Mouse (Mus musculus) left cerebral cortex, postnatal 10 days (tissue): Measurements from ENCODE around the gene Cela3a. TPM values are rescaled to one million over a fixed set of nuclear protein-coding genes. Genes with fewer than 3 reads are reported as not detected.
"Not testable (repeated sequence)": the region's sequence is repeated elsewhere in the genome, so short reads cannot be mapped to it uniquely, and the experiment has no call there.

ENCODE experiments used
- DNase-seq, 2 experiments: peaks; one replicate each; pipeline ENCODE4 v3.0.0; 2021 to 2022; ENCODE audit warnings: low spot score in 2 of 2, mixed read lengths in 1 of 2; ENCODE audit errors: extremely low spot score in 1 of 2
- intact Hi-C: fragments of 180-260 bp; cut with DNase I; formaldehyde crosslinking; loops from one replicate; pipeline ENCODE4 v1.15.1; 2025
- total RNA-seq, 2 experiments: library from RNA; stranded (reverse); gene quantifications; 2 replicates each; pipeline ENCODE4 v1.2.3; 2021

Gene Cela3a
- total RNA-seq, 2 experiments from 2014 or later = not detected

DNA sequence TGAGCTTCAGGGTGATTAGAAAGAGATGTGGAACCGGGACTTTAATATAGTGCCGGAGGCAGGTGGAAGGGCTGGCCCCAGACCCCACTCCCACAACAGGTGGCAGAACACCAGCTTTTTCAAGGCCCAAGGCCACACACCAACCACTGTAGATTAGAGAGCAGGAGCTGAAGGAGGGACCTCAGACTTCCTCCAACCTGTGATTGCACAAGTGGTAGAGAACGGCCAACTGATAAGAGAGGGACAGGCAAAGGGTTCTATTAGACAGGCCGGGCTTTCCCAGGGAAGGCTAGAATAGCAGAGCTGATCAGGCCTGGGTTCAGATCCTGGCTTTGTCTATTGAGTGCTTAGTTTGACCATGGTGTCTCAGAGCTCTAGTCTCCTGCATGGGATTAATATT lies 20.9 kb upstream of the Cela3a start, which contains the start of gene Cela3b:
Cela3b (minus strand) TSS at position 39 of the 400 bp plus-strand sequence.
- intact Hi-C loops = no loop called here
- no peak for DNase-seq

DNA sequence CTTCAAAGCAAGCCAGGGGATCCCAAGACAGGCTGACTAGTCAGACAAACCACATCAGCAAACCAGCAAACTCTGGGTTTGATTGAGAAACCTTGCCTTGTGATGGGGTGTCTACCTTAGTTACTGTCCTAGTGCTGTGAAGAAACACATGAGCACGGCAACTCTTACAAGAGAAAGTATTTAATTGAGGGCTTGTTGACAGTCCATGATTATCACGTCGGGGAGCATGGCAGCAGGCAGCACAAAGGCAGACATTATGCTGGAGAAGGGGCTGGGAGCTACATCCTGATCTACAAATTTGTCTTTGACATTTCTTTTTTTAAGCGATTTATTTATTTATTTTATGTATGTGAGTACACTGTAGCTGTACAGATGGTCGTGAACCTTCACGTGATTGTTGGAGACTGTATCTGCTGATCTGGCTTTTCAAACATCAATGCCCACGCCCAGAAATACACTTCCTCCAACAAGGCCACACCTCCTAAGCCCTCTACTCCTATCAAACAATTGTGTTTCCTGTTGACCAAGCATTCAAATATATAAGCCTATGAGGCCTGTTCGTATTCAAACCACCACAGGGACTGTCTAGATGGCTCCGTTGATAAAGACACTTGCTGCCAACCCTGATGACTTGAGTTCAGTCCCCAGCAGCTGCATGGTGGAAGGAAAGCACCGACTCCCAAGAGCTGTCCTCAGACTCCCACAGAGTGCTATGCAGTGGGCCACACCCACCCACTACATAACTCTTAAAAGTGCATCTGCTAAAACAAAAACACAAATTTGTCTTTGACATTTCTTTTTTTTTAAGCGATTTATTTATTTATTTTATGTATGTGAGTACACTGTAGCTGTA lies 8.3 kb upstream of the Cela3a start:
- no peak for DNase-seq
- intact Hi-C loops = no loop called here

DNA sequence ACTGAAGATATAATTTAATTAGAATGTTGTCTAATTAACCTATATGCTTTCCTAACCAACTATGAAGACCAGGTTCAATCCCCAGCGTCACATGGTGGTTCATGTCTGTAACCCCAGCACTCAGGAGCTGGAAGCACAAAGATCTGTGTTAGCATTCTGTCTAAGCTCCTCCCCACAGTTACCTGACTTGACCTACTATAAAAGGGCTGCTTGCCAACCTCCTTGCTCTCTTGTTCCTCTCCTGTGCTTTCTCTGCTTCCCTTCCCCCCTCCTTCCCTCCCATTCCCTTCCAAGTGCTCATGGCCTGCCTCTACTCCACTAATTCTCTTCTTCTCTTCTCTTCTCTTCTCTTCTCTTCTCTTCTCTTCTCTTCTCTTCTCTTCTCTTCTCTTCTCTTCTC lies 5.3 kb upstream of the Cela3a start:
- intact Hi-C loops = no loop called here
- no peak for DNase-seq

- DNase-seq, intact Hi-C loops: not testable (repeated sequence)
Measured at GRCm38 (mm10) chr4:137412185-137412709, 2.7 kb upstream of the Cela3a start.

- intact Hi-C loops = no loop called here
- DNase-seq = no peak
Measured at GRCm38 (mm10) chr4:137405571-137405970, 4.0 kb downstream of the Cela3a start.

GRCm38 (mm10) chr4:137396641-137397525 lies 12.7 kb downstream of the Cela3a start:
- DNase-seq = peak in 1 of 2 experiments; percentile 60
- intact Hi-C loops = no loop called here

GRCm38 (mm10) chr4:137393378-137394135 lies 16.0 kb downstream of the Cela3a start:
- intact Hi-C loops = no loop called here
- DNase-seq = peak in 1 of 2 experiments; percentile 56

DNA sequence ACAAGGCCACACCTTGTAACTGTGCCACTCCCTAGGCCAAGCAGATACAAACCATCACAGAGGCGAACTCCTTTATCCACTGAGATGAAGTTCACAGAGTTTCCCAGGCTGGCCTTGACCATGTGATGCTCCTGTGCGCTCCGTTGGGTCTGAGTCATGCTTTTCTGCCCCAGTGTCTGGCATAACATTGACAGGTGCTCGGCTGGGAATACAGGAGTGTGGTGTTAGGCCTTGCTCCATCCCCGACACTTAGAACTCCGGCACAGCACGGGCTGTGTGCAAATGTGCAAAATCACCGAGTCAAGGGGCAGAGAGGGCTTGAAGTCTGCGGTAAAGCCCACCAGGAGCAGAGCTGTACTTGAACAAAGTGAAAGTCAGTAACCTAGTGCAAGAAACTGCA lies 16.7 kb downstream of the Cela3a start:
- DNase-seq = no peak
- intact Hi-C loops = no loop called here

DNA sequence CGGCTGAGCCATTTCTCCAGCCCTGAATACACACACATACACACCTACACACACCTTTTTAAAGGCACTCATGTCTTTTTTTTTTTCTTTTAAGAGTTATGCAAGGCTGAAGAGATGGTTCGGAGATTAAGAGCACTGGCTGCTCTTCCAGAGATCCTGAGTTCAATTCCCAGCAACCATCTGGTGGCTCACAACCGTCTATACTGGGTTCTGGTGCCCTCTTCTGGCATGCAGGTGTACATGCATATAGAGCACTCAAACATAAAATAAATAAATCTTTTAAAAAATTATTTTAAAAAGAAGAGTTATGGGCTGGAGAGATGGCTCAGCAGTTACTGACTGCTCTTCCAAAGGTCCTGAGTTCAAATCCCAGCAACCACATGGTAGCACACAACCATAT lies 18.3 kb downstream of the Cela3a start:
- intact Hi-C loops = no loop called here
- DNase-seq = no peak

- DNase-seq = no peak
- intact Hi-C loops = no loop called here
Measured at GRCm38 (mm10) chr4:137390196-137390595, 19.4 kb downstream of the Cela3a start.

- DNase-seq = no peak
- intact Hi-C loops = no loop called here
Measured at GRCm38 (mm10) chr4:137388983-137389382, 20.6 kb downstream of the Cela3a start.

DNA sequence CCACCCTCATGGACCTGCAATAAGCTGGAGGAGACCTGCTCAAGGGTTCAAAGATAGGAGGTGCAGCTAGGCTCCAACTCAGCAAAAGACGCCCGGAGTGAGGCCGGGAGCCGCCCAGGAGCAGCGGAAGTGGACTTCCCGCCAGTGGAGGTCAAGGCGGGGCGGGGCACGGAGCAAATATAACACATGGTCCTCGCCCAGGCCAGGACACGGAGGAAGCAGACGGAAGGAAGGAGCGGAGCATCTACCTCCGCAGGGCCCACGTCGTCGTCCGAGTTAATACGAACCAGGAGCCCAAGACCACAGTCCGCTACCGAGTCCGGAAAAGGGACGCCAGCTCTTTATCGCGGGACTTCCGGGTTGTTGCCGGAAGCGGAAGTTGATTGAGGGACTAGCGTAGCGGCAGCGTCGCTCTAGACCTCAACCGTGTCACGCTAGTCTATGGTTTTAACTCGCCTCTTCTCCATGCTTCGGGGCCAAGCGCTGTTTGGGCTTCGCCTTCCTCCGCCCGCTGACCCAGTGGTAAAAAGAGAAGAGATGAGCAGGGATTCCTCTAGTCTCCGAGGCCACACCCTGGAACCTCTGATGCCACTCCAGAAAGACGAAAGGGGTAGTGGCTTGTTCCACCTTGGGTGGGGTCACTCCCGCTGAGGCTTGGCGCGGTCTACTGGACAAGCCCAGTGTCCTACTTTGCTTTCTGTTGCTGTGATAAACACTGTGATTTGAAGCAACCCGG lies 21.4 kb downstream of the Cela3a start:
- DNase-seq = peak; percentile 82 to 90
- intact Hi-C loops = no loop called here

DNA sequence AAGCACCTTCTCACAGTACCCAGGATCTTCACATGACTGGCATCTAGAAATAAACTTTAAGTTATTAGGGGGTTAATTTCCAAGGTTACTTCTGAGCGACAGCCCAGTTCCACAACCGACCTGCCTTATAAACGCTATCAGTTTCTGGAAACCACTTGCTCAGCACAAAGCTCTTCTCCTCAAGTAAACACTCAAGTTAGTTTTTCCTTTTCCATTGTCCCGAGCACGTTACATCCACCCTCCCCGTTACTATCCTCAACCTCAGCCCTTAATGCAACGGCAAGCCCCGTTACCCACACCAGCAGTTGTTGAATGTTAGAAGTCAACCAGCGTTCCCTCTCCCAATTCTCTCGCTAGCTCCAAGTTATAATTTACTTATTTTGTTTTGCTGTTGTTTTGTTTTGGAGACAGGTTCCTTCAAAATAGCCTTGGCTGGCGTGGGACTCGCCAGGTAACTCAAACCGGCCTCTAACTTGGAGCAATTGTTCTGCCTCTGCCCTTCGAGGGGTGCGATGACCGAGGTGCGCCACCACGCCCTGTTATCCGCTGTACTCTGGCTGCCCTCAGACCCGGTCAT lies 22.0 kb downstream of the Cela3a start:
- DNase-seq = no peak
- intact Hi-C loops = no loop called here

DNA sequence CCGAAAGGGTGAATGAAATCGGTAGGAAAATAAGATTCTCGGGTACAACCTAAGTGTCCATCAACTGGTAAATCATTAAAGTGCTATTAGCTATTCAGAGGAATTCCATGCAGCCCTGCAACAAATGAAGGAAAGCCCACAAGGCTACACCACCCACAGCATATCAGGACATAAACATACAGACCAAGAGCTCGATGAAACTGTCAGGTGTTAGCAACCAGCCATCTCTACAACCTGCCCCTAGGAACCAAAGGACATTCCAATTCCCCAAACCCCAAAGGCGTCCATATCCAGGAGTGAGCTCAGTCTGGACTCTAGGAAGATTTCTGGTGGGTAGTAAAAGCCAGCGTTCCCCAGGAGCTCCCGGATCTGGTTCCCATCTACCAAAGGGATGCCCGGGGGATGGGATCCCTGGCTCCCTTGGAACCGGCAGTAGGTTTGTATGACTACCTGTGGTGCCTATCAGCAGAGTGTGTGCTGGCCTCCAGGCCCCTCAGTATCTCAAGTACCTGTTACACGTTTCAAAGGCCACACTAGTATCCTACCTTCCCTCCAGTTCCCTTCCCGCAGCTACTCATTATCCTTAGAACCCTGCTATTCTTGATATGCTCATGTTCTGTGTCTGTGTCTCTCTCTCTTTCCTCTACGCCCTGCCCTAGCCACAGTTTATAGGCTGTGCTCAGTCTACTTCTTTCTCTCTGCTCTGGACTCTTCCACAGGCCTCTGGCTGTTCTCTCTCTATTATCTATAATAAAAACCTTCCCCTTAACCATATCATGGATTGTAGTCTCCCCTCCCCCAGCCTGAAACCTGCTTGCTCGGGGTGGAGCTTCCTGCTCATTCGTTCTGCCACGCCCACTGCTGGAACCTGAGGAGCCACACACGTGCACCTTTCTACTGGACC lies 28.6 kb downstream of the Cela3a start:
- no peak for DNase-seq
- intact Hi-C loops = no loop called here

DNA sequence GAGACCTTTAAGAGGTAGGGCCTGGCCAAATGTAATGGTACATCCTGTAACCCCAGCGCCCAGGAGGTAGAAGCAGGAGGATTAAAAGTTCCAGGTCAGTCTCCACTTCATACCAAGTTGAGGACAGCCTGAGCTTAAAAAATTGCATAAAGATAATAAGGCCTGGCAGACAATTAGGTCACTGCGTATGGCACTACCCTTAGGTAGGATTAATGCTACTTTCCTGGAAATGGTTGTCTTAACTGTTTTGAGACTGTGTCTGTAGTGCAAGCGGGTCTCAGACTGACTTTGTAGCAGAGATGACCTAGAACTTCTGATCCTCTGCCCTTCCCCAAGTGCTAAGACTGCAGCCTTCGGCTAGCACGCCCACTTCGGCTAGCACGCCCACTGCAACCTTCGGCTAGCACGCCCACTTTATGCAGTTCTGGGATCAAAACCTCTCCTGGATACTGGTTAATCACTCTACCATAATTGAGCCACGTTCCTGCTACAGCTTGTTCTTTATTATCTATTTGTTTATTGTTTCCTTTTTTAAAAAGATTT lies 29.8 kb downstream of the Cela3a start:
- DNase-seq = no peak
- intact Hi-C loops = no loop called here

DNA sequence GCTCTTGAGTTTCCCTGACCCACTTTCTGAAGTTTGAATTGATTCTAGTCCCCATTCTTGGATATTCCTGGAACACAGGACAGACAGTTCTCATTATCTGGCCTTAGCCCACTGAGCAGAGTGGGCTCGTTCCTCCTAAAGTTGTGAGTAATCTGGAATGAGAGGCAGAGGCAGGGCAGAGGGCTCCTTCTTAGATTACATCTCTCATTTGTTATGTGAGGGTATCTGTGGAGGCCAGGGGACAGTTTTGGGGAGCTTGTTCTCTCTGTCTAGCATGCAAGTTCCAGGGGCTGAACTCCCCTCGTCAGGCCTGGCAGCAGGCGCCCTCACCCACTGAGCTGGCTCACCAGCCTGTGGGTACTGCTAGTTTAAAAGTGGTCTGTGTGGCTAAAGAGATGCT lies 30.5 kb downstream of the Cela3a start:
- no peak for DNase-seq
- intact Hi-C loops = no loop called here
